Mouse (Mus musculus) stomach, postnatal 0 days (tissue): ENCODE data around the gene Ccdc136.

Experiments used
- CTCF ChIP-seq: IDR thresholded peaks from 2 replicates; pipeline ENCODE4 v1.5.1; 2016; ENCODE audit warnings: antibody characterized with exemption, low read depth, mild to moderate bottlenecking, moderate library complexity
- EP300 ChIP-seq: optimal IDR thresholded peaks from 2 replicates; pipeline ENCODE3; 2016; ENCODE audit warnings: antibody characterized with exemption

DNA sequence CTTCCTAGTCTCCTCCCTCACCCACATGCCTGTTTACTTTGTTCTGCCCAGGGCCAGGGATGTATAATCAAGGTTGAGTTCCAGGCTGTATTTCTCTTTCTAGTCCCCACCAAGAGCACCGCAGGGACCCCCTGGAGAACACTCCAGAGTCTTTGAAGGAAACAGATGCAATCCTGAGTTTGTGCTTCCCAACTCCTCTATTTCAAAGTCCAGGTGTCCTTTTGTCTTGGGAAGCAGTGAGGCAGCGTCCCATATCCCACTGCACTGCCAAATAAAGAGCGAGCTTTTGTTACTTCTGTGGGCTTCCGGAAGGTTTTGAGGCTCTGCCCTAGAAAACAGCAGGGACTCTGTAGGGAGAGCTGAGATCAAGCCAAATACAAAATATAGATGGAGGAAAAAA is 3.7 kb downstream of the Ccdc136 start:
- TF ChIP-seq EP300 (no peak), CTCF (no peak)
